Mouse (Mus musculus) ES-E14 (cell line): ENCODE data around the gene Ovol3.

Experiments
- HCFC1 ChIP-seq: IDR thresholded peaks from 2 replicates; pipeline ENCODE4 v1.6.1; 2012; ENCODE audit warnings: low read length, inconsistent platforms, borderline replicate concordance; ENCODE audit not compliant: insufficient read depth
- MAFK ChIP-seq: IDR thresholded peaks from 2 replicates; pipeline ENCODE4 v1.6.1; 2014; ENCODE audit warnings: mild to moderate bottlenecking, low read depth, low read length, inconsistent platforms; ENCODE audit not compliant: insufficient read depth

GRCm38 (mm10) chr7:30234276-30234858 is 1.2 kb downstream of the Ovol3 start:
- no peak for TF ChIP-seq MAFK
- TF ChIP-seq HCFC1, result no peak
